Mouse (Mus musculus) megakaryocyte, embryonic 14.5 days (primary cell): Measurements from ENCODE around the gene Gad1. TPM values are rescaled to one million over a fixed set of nuclear protein-coding genes. Genes with fewer than 3 reads are reported as not detected.

Source experiments
- H3K27me3 ChIP-seq: replicated peaks from 2 replicates; pipeline ENCODE3; 2012; ENCODE audit warnings: inconsistent platforms
- H3K36me3 ChIP-seq: replicated peaks from 2 replicates; pipeline ENCODE3; 2012; ENCODE audit warnings: low read length, inconsistent platforms, mixed read lengths
- H3K4me1 ChIP-seq: 2 replicates; pipeline ENCODE4 v1.6.1; 2012; ENCODE audit warnings: inconsistent platforms
- H3K4me3 ChIP-seq: replicated peaks from 2 replicates; pipeline ENCODE3; 2012; ENCODE audit warnings: moderate library complexity, mild to moderate bottlenecking, inconsistent platforms
- H3K9me3 ChIP-seq: 2 replicates; pipeline ENCODE4 v1.6.1; 2012; ENCODE audit warnings: inconsistent platforms
- FLI1 ChIP-seq: IDR thresholded peaks from 2 replicates; pipeline ENCODE4 v1.6.1; 2012; ENCODE audit warnings: low read length, inconsistent platforms, mixed read lengths
- GATA1 ChIP-seq: IDR thresholded peaks from 3 replicates; pipeline ENCODE4 v1.6.1; 2012; ENCODE audit warnings: mixed read lengths, low read length, inconsistent platforms, borderline replicate concordance
- polyA plus RNA-seq: library from polyadenylated mRNA; stranded (reverse); fragments of >175 nt; gene quantifications from 2 replicates; pipeline ENCODE4 v1.2.3, GENCODE M21; 2012; ENCODE audit warnings: low replicate concordance; ENCODE audit not compliant: insufficient read depth

The Gad1 gene
- polyA plus RNA-seq, 1 experiment: 0.34 TPM

DNA sequence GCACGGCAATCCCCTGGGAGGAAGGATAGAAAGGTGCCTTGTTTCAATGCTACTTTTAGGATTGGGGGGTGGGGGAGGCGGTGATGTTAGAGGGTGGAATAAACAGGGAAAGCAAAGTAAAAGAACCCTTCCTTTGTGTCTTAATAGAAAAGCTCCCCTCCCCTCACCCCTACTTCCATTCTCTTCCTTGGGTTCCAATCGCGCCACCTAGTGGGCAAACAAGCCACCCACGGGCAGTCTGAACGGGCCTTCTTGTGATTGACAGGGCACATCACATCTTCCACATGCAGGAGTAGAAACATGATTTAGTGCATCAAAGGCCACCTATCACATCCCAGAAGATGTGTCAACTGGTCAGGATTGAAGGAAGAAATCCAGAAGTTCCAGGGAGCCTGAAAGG, 67.4 kb downstream of the Gad1 start:
- TF ChIP-seq GATA1: no peak
- TF ChIP-seq FLI1: no peak
- Histone ChIP-seq H3K4me3 (no peak overlapping the region), H3K27me3 (peaks cover 6% of the 10 kb centered on the region), H3K36me3 (no peaks in the 10 kb centered on the region), H3K4me1 (0 out of 2 replicates have a peak, but pooled peaks cover 4% of the 10 kb centered on the region), H3K9me3 (peaks cover 2% of the 10 kb centered on the region; the same call in 1 of the 2 replicates)

DNA sequence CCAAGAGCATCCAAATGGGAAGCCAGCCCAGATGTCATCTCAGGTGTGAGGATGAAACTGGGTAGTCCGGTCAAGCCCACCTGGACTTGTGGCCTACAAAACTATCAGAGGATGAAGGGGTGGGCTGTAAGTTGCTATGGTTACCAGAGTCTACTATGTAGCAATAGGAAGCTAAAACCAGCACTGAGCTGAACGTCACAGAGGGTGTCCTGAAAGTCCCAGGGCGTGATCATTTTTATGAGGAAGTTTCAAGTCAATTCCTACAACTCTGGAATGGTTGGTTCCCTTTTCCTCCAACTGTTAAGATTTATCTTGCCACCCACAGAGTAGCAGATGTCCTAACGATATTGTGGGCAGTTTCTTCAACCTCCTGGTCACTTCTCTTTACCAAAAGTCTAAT, 69.4 kb downstream of the Gad1 start:
- Histone ChIP-seq H3K9me3 (peaks cover 16% of the 10 kb centered on the region), H3K4me1 (0 out of 2 replicates have a peak, but pooled peaks cover 4% of the 10 kb centered on the region), H3K4me3 (no peak overlapping the region), H3K36me3 (no peaks in the 10 kb centered on the region), H3K27me3 (peaks cover 6% of the 10 kb centered on the region)
- TF ChIP-seq GATA1 (no peak), FLI1 (no peak)

GRCm38 (mm10) chr2:70625761-70626160, 72.9 kb downstream of the Gad1 start:
- no peak overlapping the region for H3K4me3 ChIP-seq
- H3K36me3 ChIP-seq: no peaks in the 10 kb centered on the region
- peaks cover 8% of the 10 kb centered on the region for H3K27me3 ChIP-seq
- TF ChIP-seq FLI1 (no peak), GATA1 (no peak)
- peaks cover 32% of the 10 kb centered on the region for H3K9me3 ChIP-seq
- 0 out of 2 replicates have a peak, but pooled peaks cover 4% of the 10 kb centered on the region for H3K4me1 ChIP-seq

- H3K27me3 ChIP-seq: peaks cover 4% of the 10 kb centered on the region
- no peaks in the 10 kb centered on the region for H3K4me1 ChIP-seq
- no peak for TF ChIP-seq FLI1
- no peak for TF ChIP-seq GATA1
- peaks cover 32% of the 10 kb centered on the region for H3K9me3 ChIP-seq
- H3K4me3 ChIP-seq: no peak overlapping the region
- no peaks in the 10 kb centered on the region for H3K36me3 ChIP-seq
Measured at GRCm38 (mm10) chr2:70628397-70628796, 75.5 kb downstream of the Gad1 start.

GRCm38 (mm10) chr2:70629339-70629761, 76.5 kb downstream of the Gad1 start:
- Histone ChIP-seq H3K36me3 (no peaks in the 10 kb centered on the region), H3K27me3 (peaks cover 4% of the 10 kb centered on the region), H3K9me3 (peaks cover 32% of the 10 kb centered on the region), H3K4me1 (no peaks in the 10 kb centered on the region), H3K4me3 (no peak overlapping the region)
- no peak for TF ChIP-seq FLI1
- TF ChIP-seq GATA1: no peak

DNA sequence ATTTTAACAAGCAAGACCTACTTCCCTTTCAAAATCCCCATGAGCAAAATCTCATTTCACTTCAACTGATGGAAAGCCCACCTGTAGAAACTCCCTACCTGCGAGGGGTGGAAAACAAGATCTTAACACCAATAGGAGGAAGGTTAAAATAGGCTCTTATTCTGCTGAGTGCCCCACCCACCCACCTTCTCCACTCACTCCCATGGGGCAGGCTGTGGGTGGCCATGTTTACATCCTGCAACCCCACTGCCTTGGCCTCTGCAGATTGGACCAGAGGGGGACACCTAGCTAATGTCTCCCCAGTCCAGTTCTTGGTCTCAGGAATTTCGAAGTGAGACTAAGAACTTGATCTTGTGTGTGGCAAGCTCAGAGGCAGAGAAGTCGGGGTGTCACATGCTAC, 77.0 kb downstream of the Gad1 start:
- no peak for TF ChIP-seq FLI1
- no peak for TF ChIP-seq GATA1
- H3K27me3 ChIP-seq: peaks cover 4% of the 10 kb centered on the region
- H3K36me3 ChIP-seq: no peaks in the 10 kb centered on the region
- peaks cover 33% of the 10 kb centered on the region for H3K9me3 ChIP-seq
- H3K4me3 ChIP-seq: no peak overlapping the region
- H3K4me1 ChIP-seq: no peaks in the 10 kb centered on the region

- no peaks in the 10 kb centered on the region for H3K36me3 ChIP-seq
Measured at GRCm38 (mm10) chr2:70631321-70631720, 78.4 kb downstream of the Gad1 start.

GRCm38 (mm10) chr2:70632412-70632811, 79.5 kb downstream of the Gad1 start:
- Histone ChIP-seq H3K9me3 (peaks cover 35% of the 10 kb centered on the region), H3K4me3 (no peak overlapping the region), H3K36me3 (no peaks in the 10 kb centered on the region), H3K27me3 (peaks cover 2% of the 10 kb centered on the region), H3K4me1 (no peaks in the 10 kb centered on the region; the same call in 1 of the 2 replicates)
- no peak for TF ChIP-seq FLI1
- TF ChIP-seq GATA1: no peak

More at GRCm38 (mm10) chr2:70631321-70631720, 78.4 kb downstream of the Gad1 start:
- peaks cover 35% of the 10 kb centered on the region for H3K9me3 ChIP-seq
- no peaks in the 10 kb centered on the region for H3K4me1 ChIP-seq
- TF ChIP-seq FLI1: no peak
- TF ChIP-seq GATA1: no peak
- H3K4me3 ChIP-seq: no peak overlapping the region
- H3K27me3 ChIP-seq: peaks cover 2% of the 10 kb centered on the region

DNA sequence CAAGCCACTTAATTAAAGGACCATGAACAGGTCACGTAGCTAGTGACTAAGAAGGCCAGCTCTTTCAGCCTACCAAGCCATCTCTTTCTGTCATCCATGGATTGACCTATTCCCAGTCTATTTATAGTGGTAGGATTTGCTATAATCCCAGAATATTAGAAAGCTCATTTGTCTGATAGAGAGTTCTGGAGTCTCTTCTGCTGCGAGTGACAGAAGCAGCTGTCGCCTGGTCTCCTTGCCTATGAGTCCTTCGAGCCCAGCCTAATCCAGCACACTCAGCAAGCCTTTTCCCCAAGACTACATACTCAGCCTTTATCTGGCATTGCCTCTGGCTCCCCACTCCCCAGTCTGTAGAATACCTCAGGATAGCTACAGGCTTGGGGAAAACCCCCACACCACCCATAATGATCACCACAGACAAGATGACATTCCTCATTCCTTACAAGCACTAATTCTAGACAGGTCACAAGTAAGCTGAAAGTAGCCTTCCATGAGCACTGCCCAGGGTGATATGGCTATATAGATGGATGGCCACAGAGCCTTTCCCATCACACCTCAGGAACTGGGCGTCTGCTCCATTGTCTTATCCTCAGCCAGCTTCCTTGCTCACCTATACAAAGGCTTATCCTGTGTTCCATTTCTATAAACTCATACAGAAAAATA, 81.3 kb downstream of the Gad1 start:
- Histone ChIP-seq H3K27me3 (peaks cover 4% of the 10 kb centered on the region), H3K4me1 (no peaks in the 10 kb centered on the region; the same call in 1 of the 2 replicates), H3K36me3 (no peaks in the 10 kb centered on the region), H3K4me3 (no peak overlapping the region), H3K9me3 (peaks cover 38% of the 10 kb centered on the region)
- TF ChIP-seq GATA1: no peak
- TF ChIP-seq FLI1: no peak

GRCm38 (mm10) chr2:70640968-70641367, 88.1 kb downstream of the Gad1 start:
- H3K9me3 ChIP-seq: peaks cover 25% of the 10 kb centered on the region
- peaks cover 6% of the 10 kb centered on the region for H3K27me3 ChIP-seq
- H3K4me3 ChIP-seq: no peak overlapping the region
- no peaks in the 10 kb centered on the region for H3K36me3 ChIP-seq
- TF ChIP-seq FLI1 (no peak), GATA1 (no peak)
- H3K4me1 ChIP-seq: no peaks in the 10 kb centered on the region; the same call in 1 of the 2 replicates
